Mouse (Mus musculus): ENCODE measurements around the gene Gm16503. TPM values are rescaled to one million over a fixed set of nuclear protein-coding genes. Genes with fewer than 3 reads are reported as not detected.

Gene Gm16503
- total RNA-seq, 2 experiments from 2014 or later = 0.26 to 0.36 TPM

Other genes with a start within 250 kb of the Gm16503 start
- gene Zfp988, start 234.5 kb upstream of the Gm16503 start, total RNA-seq (2014; fragmentation: Nextera tagmentation) = 0.51 TPM in 1 of 2 replicates, not detected in the other
- 0.22 TPM in 1 of 2 replicates, not detected in the other for gene Zfp988, start 234.5 kb upstream of the Gm16503 start, total RNA-seq (2017)
- gene Zfp978, start 178.9 kb upstream of the Gm16503 start, total RNA-seq (2014; fragmentation: Nextera tagmentation) = not detected in 2 replicates
- not detected in 2 replicates for gene Zfp978, start 178.9 kb upstream of the Gm16503 start, total RNA-seq (2017)
- 9.9 and 13.5 TPM in 2 replicates for gene Zfp982, start 47.8 kb upstream of the Gm16503 start, total RNA-seq (2014; fragmentation: Nextera tagmentation)
- gene Zfp982, start 47.8 kb upstream of the Gm16503 start, total RNA-seq (2017) = 13.1 and 15.3 TPM in 2 replicates
- gene Zfp985, start 13.1 kb downstream of the Gm16503 start, total RNA-seq (2014; fragmentation: Nextera tagmentation) = 0.49 and 0.64 TPM in 2 replicates
- 0.36 TPM in 1 of 2 replicates, not detected in the other for gene Zfp985, start 13.1 kb downstream of the Gm16503 start, total RNA-seq (2017)
- gene Zfp979, start 102.3 kb downstream of the Gm16503 start, total RNA-seq (2014; fragmentation: Nextera tagmentation) = 2.9 and 5.4 TPM in 2 replicates
- 3.5 and 4.7 TPM in 2 replicates for gene Zfp979, start 102.3 kb downstream of the Gm16503 start, total RNA-seq (2017)
- gene Zfp534, start 162.3 kb downstream of the Gm16503 start, total RNA-seq (2014; fragmentation: Nextera tagmentation) = 0.34 TPM in 1 of 2 replicates, not detected in the other
- gene Zfp534, start 162.3 kb downstream of the Gm16503 start, total RNA-seq (2017) = not detected in 2 replicates

All from granulocyte monocyte progenitor cell, adult 5-6 weeks (primary cell).